Mouse (Mus musculus) liver, embryonic 14.5 days (tissue): ENCODE data around the gene Sun1. TPM values are rescaled to one million over a fixed set of nuclear protein-coding genes. Genes with fewer than 3 reads are reported as not detected.
A peak's percentile ranks its signal among the peaks of the same experiment; 100 is the strongest.

Source experiments
- ATAC-seq: fragments of 200-750 bp; cut with Nextera tagmentation; 2 replicates; pipeline ENCODE4 v1.8.0; 2017; ENCODE audit warnings: moderate number of reproducible peaks, mild to moderate bottlenecking, moderate library complexity; ENCODE audit not compliant: insufficient read depth
- DNase-seq, 3 experiments: peaks; one replicate each; pipeline ENCODE4 v3.0.0-alpha.2; 2012 to 2013; ENCODE audit warnings: low read depth in 3 of 3, low spot score in 3 of 3
- H3K27ac ChIP-seq: fragments of 300-500 bp; sonication (generic); 2 replicates; pipeline ENCODE4 v1.5.1; 2014; ENCODE audit warnings: moderate library complexity, mild to moderate bottlenecking, control low read depth, inconsistent platforms
- H3K27me3 ChIP-seq: fragments of 300-500 bp; sonication (generic); 2 replicates; pipeline ENCODE4 v1.6.1; 2014; ENCODE audit warnings: mild to moderate bottlenecking, low read length, moderate library complexity; ENCODE audit not compliant: control insufficient read depth, insufficient read depth
- H3K36me3 ChIP-seq: fragments of 300-500 bp; sonication (generic); replicated peaks from 2 replicates; pipeline ENCODE4 v1.6.1; 2014; ENCODE audit warnings: low read depth; ENCODE audit not compliant: control insufficient read depth, insufficient read depth
- H3K4me1 ChIP-seq, 2 experiments: fragments of 200-500 bp in 1 of 2; fragments of 300-500 bp in 1 of 2; sonication (generic) in 1 of 2; replicated peaks; 2 replicates each; pipeline ENCODE4 v1.6.1; 2012 to 2014; ENCODE audit warnings: antibody characterized with exemption in 1 of 2, inconsistent platforms in 1 of 2, low read length in 1 of 2; ENCODE audit not compliant: control insufficient read depth in 2 of 2, insufficient read depth in 2 of 2
- H3K4me2 ChIP-seq: fragments of 300-500 bp; sonication (generic); 2 replicates; pipeline ENCODE4 v1.6.1; 2014; ENCODE audit warnings: low read depth, mild to moderate bottlenecking, control low read depth, moderate library complexity
- H3K4me3 ChIP-seq, 2 experiments: fragments of 200-500 bp in 1 of 2; fragments of 300-500 bp in 1 of 2; sonication (generic) in 1 of 2; 2 replicates each; pipeline ENCODE4 v1.5.1; 2012 to 2014; ENCODE audit warnings: low read depth in 2 of 2, low read length in 2 of 2, mild to moderate bottlenecking in 2 of 2, control low read depth in 1 of 2, inconsistent platforms in 1 of 2, moderate library complexity in 1 of 2; ENCODE audit not compliant: insufficient read depth in 1 of 2
- H3K9ac ChIP-seq: fragments of 300-500 bp; sonication (generic); replicated peaks from 2 replicates; pipeline ENCODE4 v1.6.1; 2014; ENCODE audit warnings: mild to moderate bottlenecking, control low read depth, moderate library complexity
- H3K9me3 ChIP-seq: fragments of 300-500 bp; sonication (generic); 2 replicates; pipeline ENCODE4 v1.6.1; 2016; ENCODE audit warnings: low read length, mixed read lengths; ENCODE audit not compliant: control insufficient read depth
- CTCF ChIP-seq: IDR thresholded peaks from 2 replicates; pipeline ENCODE4 v1.5.1; 2016; ENCODE audit warnings: antibody characterized with exemption, low read depth, control low read depth
- EP300 ChIP-seq: IDR thresholded peaks from 2 replicates; pipeline ENCODE4 v1.6.1; 2016; ENCODE audit warnings: antibody characterized with exemption, low read depth
- WGBS: fragments of 180-500 bp; shearing (Covaris S2); extraction: QIAGEN DNeasy Blood & Tissue Kit; methylation state at CpG from one replicate; pipeline ENCODE4 v1.1.7; 2014; ENCODE audit not compliant: insufficient replicate concordance; 5-methylcytosine and 5-hydroxymethylcytosine counted together
- polyA plus RNA-seq, 2 experiments: library from polyadenylated mRNA; depleted of rRNA in 1 of 2; stranded (reverse) in 1 of 2; unstranded in 1 of 2; fragments of >200 nt; fragmentation: Nextera tagmentation in 1 of 2; extraction: Ambion mirVana in 1 of 2; gene quantifications; 2 replicates each; pipeline versions ENCODE4 v1.2.1 to v1.2.3; 2012 to 2014

Sun1 gene
- polyA plus RNA-seq, 2 experiments = 17.9 to 19.9 TPM

- H3K27me3 ChIP-seq = no peaks in the 10 kb centered on the region
- H3K9me3 ChIP-seq = no peaks in the 10 kb centered on the region
- ATAC-seq (peak; percentile 45), DNase-seq (peak; percentile 58 to 75 (median 60))
- WGBS = 6% methylated on average over 6 of the region's 6 CpGs
- H3K9ac ChIP-seq = peak overlapping the region; percentile 82
- TF ChIP-seq EP300 (no peak), CTCF (no peak)
- H3K4me2 ChIP-seq = peak overlapping the region; percentile 99
- H3K4me1 ChIP-seq = peaks cover 17 to 45% of the 10 kb centered on the region in 2 experiments
- peak overlapping the region; percentile 88 to 97 for H3K4me3 ChIP-seq
- peak overlapping the region; percentile 89 for H3K27ac ChIP-seq
- peaks cover 13% of the 10 kb centered on the region for H3K36me3 ChIP-seq
These were observed 52.9 kb downstream of the Sun1 start for GRCm38 (mm10) chr5:139253301-139253741.

GRCm38 (mm10) chr5:139254938-139255337 is 54.5 kb downstream of the Sun1 start:
- no peak for TF ChIP-seq EP300
- TF ChIP-seq CTCF = peak; percentile 58
- Histone ChIP-seq H3K4me2 (peak overlapping the region; percentile 99; the same call in 1 of the 2 replicates), H3K27ac (no peak overlapping the region)

GRCm38 (mm10) chr5:139255777-139256176 is 55.3 kb downstream of the Sun1 start:
- no peak overlapping the region for H3K4me3 ChIP-seq
- DNase-seq (no peak), ATAC-seq (no peak)
- no peak overlapping the region for H3K27ac ChIP-seq
- peaks cover 15% of the 10 kb centered on the region for H3K36me3 ChIP-seq
- 80% methylated on average over 6 of the region's 6 CpGs for WGBS
- TF ChIP-seq CTCF (no peak), EP300 (no peak)
- no peaks in the 10 kb centered on the region for H3K27me3 ChIP-seq
- no peak overlapping the region for H3K9ac ChIP-seq
- peaks cover 17 to 45% of the 10 kb centered on the region in 2 experiments for H3K4me1 ChIP-seq
- H3K4me2 ChIP-seq = no peak overlapping the region
- H3K9me3 ChIP-seq = no peaks in the 10 kb centered on the region

More at GRCm38 (mm10) chr5:139254938-139255337, 54.5 kb downstream of the Sun1 start:
- no peak for DNase-seq
- Histone ChIP-seq H3K9me3 (no peaks in the 10 kb centered on the region), H3K9ac (no peak overlapping the region; the same call in 1 of the 2 replicates), H3K4me1 (peaks cover 17 to 45% of the 10 kb centered on the region in 2 experiments), H3K36me3 (peaks cover 8% of the 10 kb centered on the region; the same call in 1 of the 2 replicates), H3K27me3 (no peaks in the 10 kb centered on the region), H3K4me3 (no peak overlapping the region)
- no peak for ATAC-seq
- 73% methylated on average over 6 of the region's 6 CpGs for WGBS

- peaks cover 17 to 43% of the 10 kb centered on the region in 2 experiments for H3K4me1 ChIP-seq
- no peak overlapping the region for H3K27ac ChIP-seq
These were observed 55.9 kb downstream of the Sun1 start for GRCm38 (mm10) chr5:139256211-139256765.

GRCm38 (mm10) chr5:139257265-139257664 is 56.8 kb downstream of the Sun1 start:
- TF ChIP-seq EP300 (no peak), CTCF (no peak)
- Histone ChIP-seq H3K9ac (no peak overlapping the region), H3K4me1 (peaks cover 17 to 41% of the 10 kb centered on the region in 2 experiments), H3K36me3 (peaks cover 21% of the 10 kb centered on the region), H3K4me3 (no peak overlapping the region), H3K4me2 (no peak overlapping the region), H3K27ac (no peak overlapping the region; the same call in 1 of the 2 replicates), H3K9me3 (no peaks in the 10 kb centered on the region), H3K27me3 (no peaks in the 10 kb centered on the region)
- DNase-seq = no peak
- WGBS = 91% methylated on average over 1 of the region's 1 CpGs
- no peak for ATAC-seq

More at GRCm38 (mm10) chr5:139256211-139256765, 55.9 kb downstream of the Sun1 start:
- no peak overlapping the region for H3K4me2 ChIP-seq
- H3K9ac ChIP-seq = no peak overlapping the region
- H3K9me3 ChIP-seq = no peaks in the 10 kb centered on the region
- no peak for ATAC-seq
- no peak overlapping the region for H3K4me3 ChIP-seq
- TF ChIP-seq CTCF (no peak), EP300 (no peak)
- H3K27me3 ChIP-seq = no peaks in the 10 kb centered on the region
- no peak for DNase-seq
- whole genome bisulfite sequencing = 65% methylated on average over 3 of the region's 3 CpGs
- peaks cover 19% of the 10 kb centered on the region for H3K36me3 ChIP-seq
